Mouse (Mus musculus): ENCODE measurements at regions not wholly inside any gene's neighbourhood (a gene's known extent, or its start where the extent isn't known, plus 50 kb on each side); places are given as distances from the start of the nearest gene placed in this dataset.

- DNase-seq (ENCODE audit: extremely low spot score in 1 of 2, low spot score in 1 of 2) = no peak
Measured at GRCm38 (mm10) chr4:34475792-34476448, 74.8 kb upstream of the Akirin2 start.

- no peak for DNase-seq (ENCODE audit: extremely low spot score in 1 of 2, low spot score in 1 of 2)
Measured at GRCm38 (mm10) chr4:34484273-34484672, 66.5 kb upstream of the Akirin2 start.

GRCm38 (mm10) chr4:34485574-34485973, 65.2 kb upstream of the Akirin2 start:
- no peak for DNase-seq (ENCODE audit: extremely low spot score in 1 of 2, low spot score in 1 of 2)

- no peak for DNase-seq (ENCODE audit: extremely low spot score in 1 of 2, low spot score in 1 of 2)
Measured at GRCm38 (mm10) chr4:34494961-34495723, 55.6 kb upstream of the Akirin2 start.

- DNase-seq (ENCODE audit: extremely low spot score in 1 of 2, low spot score in 1 of 2) = no peak
Measured at GRCm38 (mm10) chr4:34498325-34498724, 52.4 kb upstream of the Akirin2 start.

- DNase-seq (ENCODE audit: extremely low spot score in 1 of 2, low spot score in 1 of 2) = no peak
Measured at GRCm38 (mm10) chr4:34498781-34499180, 52.0 kb upstream of the Akirin2 start.

- no peak for DNase-seq (ENCODE audit: extremely low spot score in 1 of 2, low spot score in 1 of 2)
Measured at GRCm38 (mm10) chr4:34499731-34500130, 51.0 kb upstream of the Akirin2 start.

All from layer of hippocampus, postnatal 25 days (tissue).